Mouse (Mus musculus) brain, embryonic 18.5 days (tissue): ENCODE measurements around the gene Zmiz1.

Experiments
- DNase-seq: peaks from one replicate; pipeline ENCODE4 v3.0.0-alpha.2; 2012; ENCODE audit warnings: low read depth, low spot score

The Zmiz1 gene

GRCm38 (mm10) chr14:25611159-25611697 lies 152.2 kb downstream of the Zmiz1 start:
- no peak for DNase-seq

GRCm38 (mm10) chr14:25611815-25612698 lies 153.1 kb downstream of the Zmiz1 start:
- no peak for DNase-seq

- DNase-seq = no peak
Measured at GRCm38 (mm10) chr14:25613942-25614575, 155.1 kb downstream of the Zmiz1 start.

- DNase-seq = no peak
Measured at GRCm38 (mm10) chr14:25614684-25615083, 155.7 kb downstream of the Zmiz1 start.

- DNase-seq = no peak
Measured at GRCm38 (mm10) chr14:25615602-25616001, 156.6 kb downstream of the Zmiz1 start.

GRCm38 (mm10) chr14:25616009-25616723 lies 157.2 kb downstream of the Zmiz1 start:
- no peak for DNase-seq

GRCm38 (mm10) chr14:25617264-25617663 lies 158.3 kb downstream of the Zmiz1 start:
- DNase-seq = no peak

- DNase-seq = no peak
Measured at GRCm38 (mm10) chr14:25619066-25619762, 160.2 kb downstream of the Zmiz1 start.

GRCm38 (mm10) chr14:25620766-25621165 lies 161.8 kb downstream of the Zmiz1 start:
- DNase-seq = no peak

GRCm38 (mm10) chr14:25623698-25624097 lies 164.7 kb downstream of the Zmiz1 start:
- no peak for DNase-seq

GRCm38 (mm10) chr14:25624659-25625058 lies 165.7 kb downstream of the Zmiz1 start:
- no peak for DNase-seq

GRCm38 (mm10) chr14:25627599-25628255 lies 168.7 kb downstream of the Zmiz1 start:
- no peak for DNase-seq

GRCm38 (mm10) chr14:25628448-25629099 lies 169.6 kb downstream of the Zmiz1 start:
- DNase-seq = no peak

- DNase-seq = no peak
Measured at GRCm38 (mm10) chr14:25629866-25630606, 171.1 kb downstream of the Zmiz1 start.

- DNase-seq = no peak
Measured at GRCm38 (mm10) chr14:25630647-25631409, 171.8 kb downstream of the Zmiz1 start.

GRCm38 (mm10) chr14:25631481-25631880 lies 172.5 kb downstream of the Zmiz1 start:
- no peak for DNase-seq

GRCm38 (mm10) chr14:25633539-25634300 lies 174.7 kb downstream of the Zmiz1 start:
- DNase-seq = no peak

GRCm38 (mm10) chr14:25634328-25634727 lies 175.3 kb downstream of the Zmiz1 start:
- DNase-seq = no peak
